Mouse (Mus musculus) bone marrow macrophage, adult 2 months (primary cell): ENCODE measurements at regions not wholly inside any gene's neighbourhood (a gene's known extent, or its start where the extent isn't known, plus 50 kb on each side); places are given as distances from the start of the nearest gene placed in this dataset.
A peak's percentile ranks its signal among the peaks of the same experiment; 100 is the strongest.

Experiments
- CTCF ChIP-seq: IDR thresholded peaks from 2 replicates; pipeline ENCODE4 v1.5.1; 2012; ENCODE audit warnings: low read depth, mild to moderate bottlenecking, low read length, moderate library complexity
- POLR2A ChIP-seq: IDR thresholded peaks from 2 replicates; pipeline ENCODE4 v1.6.1; 2012; ENCODE audit warnings: mild to moderate bottlenecking, low read depth, low read length, borderline replicate concordance

- peak; percentile 83 for TF ChIP-seq CTCF
- no peak for TF ChIP-seq POLR2A
These were observed 52.4 kb upstream of the Mki67 start for GRCm38 (mm10) chr7:135768592-135768991.
